Mouse (Mus musculus): ENCODE data around the gene Mc1r.
"Not testable (repeated sequence)": the region's sequence is repeated elsewhere in the genome, so short reads cannot be mapped to it uniquely, and the experiment has no call there.

Mc1r gene

DNA sequence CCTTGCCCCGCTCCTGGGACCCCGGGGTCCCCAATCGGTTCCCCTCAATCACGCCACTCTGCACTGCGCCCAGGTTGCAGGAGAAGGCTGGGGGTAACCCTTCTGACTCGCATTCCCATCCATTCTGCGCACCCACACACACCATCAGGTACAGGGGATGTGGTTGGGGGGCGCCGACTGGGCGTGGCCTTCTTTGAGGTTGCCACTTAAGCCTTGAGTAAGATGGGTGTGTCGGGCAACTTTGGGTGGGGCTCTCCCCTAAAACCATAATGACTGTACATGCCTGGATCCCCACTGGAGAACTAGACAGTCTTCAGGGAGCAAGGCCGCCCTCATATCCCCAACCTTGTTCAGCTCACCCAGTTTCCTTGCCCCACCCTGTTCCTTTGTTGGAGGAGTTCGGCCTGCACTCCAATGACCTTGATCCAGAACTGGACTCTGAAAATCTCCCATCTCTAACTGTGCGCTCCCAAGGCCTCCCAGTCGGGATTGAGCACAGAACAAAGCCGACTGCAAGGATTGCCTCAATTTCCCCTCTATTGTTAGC lies 4.9 kb downstream of the Mc1r start:
- DNase-seq (ENCODE audit: low spot score): no peak

DNA sequence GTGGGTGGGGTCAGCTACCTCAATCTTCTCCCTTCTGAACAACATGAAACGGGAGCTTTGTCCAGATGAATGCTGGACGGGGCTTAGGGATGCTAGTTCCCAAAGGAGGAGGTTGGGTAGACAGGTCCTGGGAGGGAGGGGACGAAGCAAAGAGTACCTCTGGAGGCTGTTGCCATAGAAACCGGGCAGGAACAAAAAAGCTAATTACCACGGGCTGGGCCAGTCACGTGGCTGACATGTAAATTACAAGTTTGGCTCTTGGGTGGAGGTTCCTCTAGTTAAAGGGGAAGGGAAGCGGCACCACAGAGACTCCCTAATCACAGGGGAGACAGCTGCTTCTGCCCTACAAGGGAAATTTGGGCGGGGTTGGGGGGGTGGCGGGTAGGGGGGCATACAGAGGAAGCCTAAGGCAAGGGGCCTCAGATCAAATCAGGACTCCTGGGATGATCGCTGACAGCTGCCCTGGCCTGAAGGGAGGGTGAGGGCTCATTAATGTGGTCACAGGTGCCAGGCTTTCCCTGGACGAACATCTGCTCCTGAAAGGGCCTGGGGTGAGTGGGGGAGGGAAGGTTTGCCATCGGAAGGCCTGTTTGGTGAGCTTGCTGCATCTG lies 5.8 kb downstream of the Mc1r start:
- peak; percentile 70 for DNase-seq (ENCODE audit: low spot score)

GRCm38 (mm10) chr8:123414255-123414654 lies 7.3 kb downstream of the Mc1r start:
- peak; percentile 71 for DNase-seq (ENCODE audit: low spot score)

GRCm38 (mm10) chr8:123414997-123415696 lies 8.2 kb downstream of the Mc1r start:
- DNase-seq (ENCODE audit: low spot score): not testable (repeated sequence)

- no peak for DNase-seq (ENCODE audit: low spot score)
Measured at GRCm38 (mm10) chr8:123415967-123416943, 9.3 kb downstream of the Mc1r start.

GRCm38 (mm10) chr8:123416944-123417555 lies 10.1 kb downstream of the Mc1r start:
- no peak for DNase-seq (ENCODE audit: low spot score)

DNA sequence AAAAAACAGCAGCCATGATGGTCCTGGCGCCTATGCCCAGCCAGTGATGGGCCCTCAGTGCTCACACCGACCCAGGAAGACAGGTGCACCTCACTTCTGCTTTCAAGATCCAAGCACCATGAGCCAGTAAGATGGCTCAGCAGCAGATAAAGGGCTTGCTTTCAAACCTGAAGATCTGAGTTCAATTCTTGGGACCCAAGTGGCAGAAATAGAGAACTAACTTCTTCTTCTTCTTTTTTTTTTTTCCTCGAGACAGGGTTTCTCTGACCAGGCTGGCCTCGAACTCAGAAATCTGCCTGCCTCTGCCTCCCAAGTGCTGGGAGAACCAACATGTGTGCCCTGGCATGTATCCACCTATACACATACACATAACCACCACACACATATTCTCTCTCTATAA lies 12.8 kb downstream of the Mc1r start:
- DNase-seq (ENCODE audit: low spot score): no peak

GRCm38 (mm10) chr8:123420525-123421281 lies 13.8 kb downstream of the Mc1r start:
- DNase-seq (ENCODE audit: low spot score): no peak

GRCm38 (mm10) chr8:123421325-123421724 lies 14.4 kb downstream of the Mc1r start:
- no peak for DNase-seq (ENCODE audit: low spot score)

DNA sequence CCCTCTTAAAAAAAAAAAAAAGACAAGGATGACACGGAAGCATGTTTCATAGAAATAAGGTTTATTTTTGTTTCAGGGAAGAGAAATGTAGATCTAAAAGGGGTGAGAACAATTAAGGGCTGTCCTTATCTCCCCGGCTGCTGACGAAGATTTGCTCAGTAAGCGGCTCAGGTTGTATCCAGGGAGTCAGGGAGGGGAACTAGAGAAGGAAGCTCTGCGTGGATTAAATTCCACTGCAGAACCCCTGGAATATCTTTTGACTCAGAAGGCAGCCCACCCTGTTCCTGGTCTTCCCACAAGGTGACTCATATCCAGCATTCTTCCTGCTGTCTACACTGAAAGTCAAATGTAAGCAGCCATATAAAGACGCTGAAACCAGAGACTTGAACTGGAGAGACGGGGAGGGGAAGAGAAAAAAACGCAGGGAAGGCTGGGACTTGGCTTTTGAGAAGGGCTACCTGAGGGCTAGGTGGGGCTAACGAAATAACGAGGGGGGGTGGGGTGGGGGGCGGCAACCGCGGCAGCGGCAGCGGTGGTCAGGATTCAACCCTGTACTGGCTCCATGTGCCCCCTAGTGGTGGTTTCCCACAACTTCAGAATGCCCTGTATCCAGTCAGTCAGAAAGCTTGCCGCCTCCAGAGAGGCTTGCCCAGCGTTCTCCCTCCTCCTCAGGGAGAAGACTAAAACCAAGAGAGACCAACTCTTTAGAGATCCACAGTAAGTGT lies 15.3 kb downstream of the Mc1r start:
- peak; percentile 84 for DNase-seq (ENCODE audit: low spot score)

DNA sequence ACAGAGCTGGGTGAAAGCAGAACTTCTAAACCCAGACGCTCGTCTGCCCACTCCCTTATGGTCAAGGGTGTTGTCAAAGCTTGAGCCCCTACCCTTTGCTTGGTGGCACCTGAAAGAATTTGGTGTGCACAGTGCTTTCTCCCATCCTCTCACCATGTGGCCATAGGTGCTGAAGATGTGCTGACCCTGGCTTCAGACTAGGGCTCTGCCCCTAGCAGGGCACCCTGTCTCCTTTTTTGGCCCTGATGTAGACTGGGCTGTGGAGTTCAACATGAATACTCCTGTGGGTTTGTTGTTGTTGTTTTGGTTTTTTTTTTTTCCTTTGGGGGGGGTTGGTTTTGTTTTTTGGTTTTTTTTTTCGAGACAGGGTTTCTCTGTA lies 15.9 kb downstream of the Mc1r start:
- DNase-seq (ENCODE audit: low spot score): no peak

- no peak for DNase-seq (ENCODE audit: low spot score)
Measured at GRCm38 (mm10) chr8:123423441-123423840, 16.5 kb downstream of the Mc1r start, which contains the start of gene Def8. Gene Def8 (plus strand): TSS chr8:123423527.

DNA sequence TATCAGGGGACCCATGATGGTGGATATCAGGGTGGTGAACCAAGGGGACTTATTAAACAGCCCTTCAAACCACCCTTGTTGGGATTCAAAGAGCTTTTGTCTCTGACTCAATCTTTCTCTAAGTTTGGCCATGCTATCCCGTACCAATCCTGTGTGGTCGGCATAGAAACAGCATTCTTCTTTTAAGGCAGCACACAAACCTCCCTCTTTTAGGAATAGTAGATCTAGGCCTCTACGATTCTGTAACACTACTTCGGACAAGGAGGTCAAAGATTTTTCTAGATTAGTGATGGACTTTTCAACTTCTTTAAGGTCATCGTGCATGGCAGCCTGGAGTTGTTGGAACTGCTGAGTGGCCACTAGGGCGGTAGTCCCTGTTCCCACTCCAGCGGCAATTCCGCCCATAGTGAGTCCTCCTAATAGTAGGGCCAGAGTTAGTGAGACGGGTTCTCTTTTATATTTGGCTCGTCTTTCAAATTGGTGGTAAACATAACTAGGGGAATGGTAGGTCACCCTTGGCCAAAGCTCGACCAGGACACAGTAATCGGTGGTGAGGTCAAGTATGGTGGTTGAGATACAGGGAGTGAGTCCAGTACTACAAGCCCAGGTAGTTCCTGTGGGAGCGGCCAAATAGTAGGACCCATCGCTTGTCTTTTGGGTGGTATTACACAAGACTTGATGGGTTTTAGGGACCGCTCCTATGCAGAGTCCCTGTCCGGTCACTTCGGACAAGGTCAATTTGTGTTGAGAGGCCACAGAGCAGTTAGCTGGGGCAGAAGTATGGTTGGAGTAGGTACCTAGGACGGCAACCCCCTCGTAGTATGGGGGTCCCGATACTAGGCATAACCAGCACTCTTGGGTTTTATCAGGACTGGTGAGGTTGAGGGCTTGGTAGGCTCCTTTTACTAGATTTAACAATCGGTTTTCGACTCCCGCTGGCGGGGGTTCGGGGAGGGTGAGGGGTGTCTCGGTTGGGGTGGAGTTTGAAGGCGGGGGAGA lies 19.9 kb downstream of the Mc1r start:
- DNase-seq (ENCODE audit: low spot score): no peak

DNA sequence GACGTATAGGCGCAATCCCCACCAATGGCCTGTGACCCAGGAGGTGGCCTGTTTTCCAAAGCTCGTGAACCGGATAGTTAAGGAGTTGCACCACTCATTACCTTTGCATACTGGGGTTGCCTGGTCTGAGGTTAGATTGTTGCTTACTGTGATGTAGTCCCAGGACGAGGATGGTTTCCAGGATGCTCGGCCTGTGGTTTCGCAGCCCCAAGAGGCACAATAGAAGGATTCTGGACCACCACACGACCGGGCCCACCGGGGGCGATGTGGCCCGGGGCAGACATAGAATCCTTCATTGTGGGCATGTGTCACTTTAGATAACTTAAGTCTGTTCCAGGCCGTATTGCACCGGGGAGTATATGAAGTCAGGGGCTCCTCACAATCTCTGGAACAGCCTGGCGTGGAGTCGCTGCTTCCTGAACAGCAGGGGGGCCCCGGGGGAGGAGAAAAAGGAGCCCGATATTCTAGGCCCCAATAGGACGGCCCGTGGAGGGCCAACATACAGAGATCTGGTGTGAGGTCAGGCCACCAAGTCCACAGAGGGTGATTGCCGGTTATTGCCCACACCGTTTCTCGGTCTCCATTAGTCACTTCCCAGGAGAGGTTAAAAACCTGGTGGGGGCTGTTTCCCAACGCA lies 20.9 kb downstream of the Mc1r start:
- DNase-seq (ENCODE audit: low spot score): no peak

GRCm38 (mm10) chr8:123428343-123428893 lies 21.5 kb downstream of the Mc1r start:
- no peak for DNase-seq (ENCODE audit: low spot score)

DNA sequence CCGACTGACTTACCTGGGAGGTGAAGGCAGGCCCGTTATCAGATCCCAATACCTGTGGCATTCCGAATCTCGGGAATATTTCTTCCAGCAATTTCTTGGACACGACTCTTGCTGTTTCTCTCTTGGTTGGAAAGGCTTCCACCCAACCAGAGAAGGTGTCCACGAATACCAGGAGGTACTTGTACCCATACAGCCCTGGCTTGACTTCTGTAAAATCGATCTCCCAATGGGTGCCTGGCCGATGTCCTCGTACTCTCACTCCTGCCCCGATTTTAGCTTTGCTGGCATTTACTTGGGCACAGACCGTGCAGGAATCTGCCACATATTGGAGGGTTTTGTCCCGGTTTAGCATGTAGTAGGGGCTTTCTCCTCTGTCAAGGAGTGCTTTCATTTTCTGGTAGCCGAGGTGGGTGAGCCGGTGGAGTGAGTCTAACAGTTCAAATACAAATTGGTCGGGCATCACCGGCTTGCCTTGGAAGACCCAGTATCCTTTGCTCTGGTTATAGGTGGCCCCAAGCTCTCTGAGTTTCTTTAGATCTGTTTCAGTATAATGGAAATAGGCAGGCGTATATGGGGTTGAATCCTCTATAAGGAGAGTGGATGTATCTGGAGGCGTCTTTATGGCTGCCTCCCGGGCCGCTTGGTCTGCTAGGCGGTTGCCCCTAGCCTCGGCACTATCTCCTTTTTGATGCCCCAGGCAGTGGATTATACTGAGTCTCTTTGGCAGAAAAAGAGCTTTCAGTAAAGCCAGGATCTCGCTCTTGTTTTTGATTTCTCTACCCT lies 22.2 kb downstream of the Mc1r start:
- DNase-seq (ENCODE audit: low spot score): no peak

GRCm38 (mm10) chr8:123429722-123430013 lies 22.8 kb downstream of the Mc1r start:
- not testable (repeated sequence) for DNase-seq (ENCODE audit: low spot score)

DNA sequence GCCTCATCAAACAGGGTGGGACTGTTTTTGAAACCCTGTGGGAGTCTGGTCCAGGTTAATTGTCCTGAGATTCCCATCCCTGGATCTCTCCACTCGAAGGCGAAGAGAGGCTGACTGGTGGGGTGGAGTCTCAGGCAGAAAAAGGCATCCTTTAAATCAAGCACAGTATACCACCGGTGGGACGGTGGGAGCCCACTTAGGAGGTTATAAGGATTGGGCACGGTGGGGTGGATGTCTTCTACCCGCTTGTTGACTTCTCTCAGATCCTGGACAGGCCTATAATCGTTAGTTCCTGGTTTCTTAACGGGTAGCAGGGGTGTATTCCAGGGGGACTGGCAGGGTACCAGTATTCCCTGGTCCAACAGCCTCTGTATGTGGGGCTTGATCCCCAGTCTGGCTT lies 24.0 kb downstream of the Mc1r start:
- DNase-seq (ENCODE audit: low spot score): not testable (repeated sequence)
